Mouse (Mus musculus) bone marrow, adult 2 months (tissue): ENCODE data around the gene Mto1.

Experiments
- CTCF ChIP-seq: fragments of 200-500 bp; IDR thresholded peaks from 2 replicates; pipeline ENCODE4 v1.5.1; 2011; ENCODE audit warnings: low read length, control low read depth; ENCODE audit not compliant: control insufficient read depth, insufficient read depth
- POLR2A ChIP-seq: fragments of 200-500 bp; IDR thresholded peaks from 2 replicates; pipeline ENCODE4 v1.6.1; 2011; ENCODE audit warnings: low read depth, mild to moderate bottlenecking, control low read depth, low read length, borderline replicate concordance; ENCODE audit not compliant: control insufficient read depth

- TF ChIP-seq CTCF (no peak), POLR2A (no peak)
Observed at GRCm38 (mm10) chr9:78480706-78481358, 32.8 kb downstream of the Mto1 start.
